Mouse (Mus musculus): ENCODE results near the gene Ptprcap.

- no peak for TF ChIP-seq CTCF (IDR thresholded peaks at IDR 0.05; ENCODE audit: extremely low read depth, insufficient read length, insufficient replicate concordance, low read depth, low read length)
- TF ChIP-seq POLR2A (IDR thresholded peaks at IDR 0.05; ENCODE audit: low read depth, low read length), result no peak
Observed at GRCm38 (mm10) chr19:4114551-4114950, 38.9 kb upstream of the Ptprcap start.

Measured in small intestine, adult 2 months (tissue).